Mouse (Mus musculus) testis, adult 2 months (tissue): ENCODE data around the gene Ptpn18.

Experiments used
- CTCF ChIP-seq: fragments of 200-500 bp; IDR thresholded peaks from 2 replicates; pipeline ENCODE4 v1.5.1; 2012; ENCODE audit warnings: low read depth, mild to moderate bottlenecking, inconsistent platforms, low read length, moderate library complexity; ENCODE audit not compliant: control insufficient read depth, insufficient read depth, insufficient replicate concordance
- POLR2A ChIP-seq: fragments of 200-500 bp; IDR thresholded peaks from 2 replicates; pipeline ENCODE4 v1.6.1; 2012; ENCODE audit warnings: low read depth, mild to moderate bottlenecking, inconsistent platforms, low read length, moderate library complexity; ENCODE audit not compliant: control insufficient read depth

- TF ChIP-seq CTCF, result no peak
- TF ChIP-seq POLR2A, result no peak
Observed at GRCm38 (mm10) chr1:34516595-34516994, 57.0 kb downstream of the Ptpn18 start.
